Mouse (Mus musculus): ENCODE measurements around the gene Cela3a.

DNA sequence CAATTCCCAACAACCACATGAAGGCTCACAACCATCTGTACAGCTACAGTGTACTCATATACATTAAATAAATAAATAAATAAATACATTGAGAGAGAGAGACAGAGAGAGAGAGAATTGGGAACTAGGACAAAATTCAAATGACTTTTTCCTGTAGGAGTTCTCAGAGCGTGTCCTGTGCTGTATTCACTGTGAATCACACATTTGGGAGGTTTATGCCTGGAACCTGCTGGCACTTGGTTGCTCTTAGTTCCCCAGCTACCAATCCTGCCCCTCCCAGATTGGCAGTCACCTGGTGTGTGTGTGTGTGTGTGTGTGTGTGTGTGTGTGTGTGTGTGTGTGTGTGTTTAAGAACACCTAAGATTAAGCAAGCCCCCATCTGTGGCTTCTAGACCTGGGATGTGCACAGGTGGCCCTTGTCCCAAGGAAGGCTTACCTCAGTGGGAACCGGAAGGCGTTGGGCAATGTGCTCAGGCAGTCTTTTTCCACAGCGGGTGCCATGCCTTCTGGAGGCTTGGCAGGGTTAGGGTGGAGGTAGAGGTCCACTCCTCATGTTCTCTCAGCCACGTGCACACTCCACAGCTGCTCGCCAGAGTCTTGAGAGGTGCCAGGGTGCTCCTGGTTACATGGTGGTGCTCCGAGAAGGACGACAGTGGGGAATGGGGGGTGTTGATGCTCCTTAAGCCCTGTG lies 27.5 kb upstream of the Cela3a start:
- TF ChIP-seq CTCF (IDR thresholded peaks at IDR 0.05; ENCODE audit: low read depth, low read length) = no peak
- TF ChIP-seq GATA1 (IDR thresholded peaks at IDR 0.05; ENCODE audit: borderline replicate concordance, low read length) = no peak
- no peak for TF ChIP-seq TAL1 (conservative IDR thresholded peaks at IDR 0.05; ENCODE audit: low read depth, low read length)
- no peak for TF ChIP-seq POLR2AphosphoS5 (IDR thresholded peaks at IDR 0.05; ENCODE audit: insufficient replicate concordance, low read depth, low read length)
- TF ChIP-seq GATA2 (IDR thresholded peaks at IDR 0.05; ENCODE audit: borderline replicate concordance, low read depth, low read length) = no peak
